Mouse (Mus musculus): ENCODE data around the gene Nuak2. TPM values are rescaled to one million over a fixed set of nuclear protein-coding genes. Genes with fewer than 3 reads are reported as not detected.

The Nuak2 gene
- polyA plus RNA-seq, 1 experiment from 2014 or later: 2.3 TPM

DNA sequence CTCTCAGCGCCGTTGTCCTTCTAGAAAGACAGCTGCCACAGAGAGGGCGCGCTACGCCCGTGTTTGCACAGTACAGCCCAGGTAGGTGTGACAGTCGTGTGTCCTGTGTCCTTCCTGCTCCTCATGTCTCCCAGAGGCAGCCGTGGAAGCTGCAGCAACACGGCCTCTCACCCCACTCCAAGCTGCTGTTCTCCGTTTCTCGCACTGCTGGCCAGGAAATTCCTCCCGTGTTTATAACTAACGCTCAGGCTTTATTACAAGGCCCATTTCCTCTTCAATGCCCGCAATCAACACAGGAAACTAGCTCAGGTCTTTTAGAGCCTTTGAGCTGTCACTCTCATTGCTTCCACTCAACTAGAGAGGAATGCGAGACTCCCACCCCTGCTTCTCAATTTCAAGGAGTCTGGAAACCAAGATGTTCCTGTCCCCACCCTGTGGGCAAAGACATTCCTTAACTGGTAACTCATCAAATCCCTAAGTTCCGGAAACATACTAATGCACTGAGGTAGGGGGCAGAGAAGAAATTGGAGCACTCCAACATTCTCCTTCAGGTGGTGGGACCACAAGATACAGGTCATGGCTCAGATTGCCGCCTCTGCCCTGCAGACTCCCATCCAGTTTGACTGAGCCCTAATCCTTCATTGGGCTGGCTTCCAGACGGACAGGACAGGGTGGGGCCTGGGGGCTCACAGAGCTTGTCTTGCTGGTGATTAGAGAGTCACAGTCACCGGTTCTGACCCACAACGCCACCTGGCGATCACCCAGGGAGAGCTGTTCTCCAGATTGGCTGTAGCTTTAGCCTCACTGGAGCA lies 23.4 kb upstream of the Nuak2 start:
- H3K4me3 ChIP-seq (ENCODE audit: low read length): no peak overlapping the region
- WGBS: 19% methylated on average over 21 of the region's 21 CpGs
- no peaks in the 10 kb centered on the region for H3K27me3 ChIP-seq (ENCODE audit: control insufficient read depth, insufficient read depth, low read length)
- no peaks in the 10 kb centered on the region for H3K36me3 ChIP-seq (ENCODE audit: control insufficient read depth, insufficient read depth, low read length)
- H3K9me3 ChIP-seq (ENCODE audit: control insufficient read depth, low read length): no peaks in the 10 kb centered on the region
- peak; percentile 45 for ATAC-seq (ENCODE audit: low FRiP score, low TSS enrichment)
- H3K27ac ChIP-seq (ENCODE audit: low read depth, low read length): peak overlapping the region; percentile 72
- peaks cover 26% of the 10 kb centered on the region for H3K4me1 ChIP-seq (ENCODE audit: control insufficient read depth, insufficient read depth, low read length)
- no peak overlapping the region for H3K4me2 ChIP-seq (replicated peaks; ENCODE audit: low read depth, low read length)
- H3K9ac ChIP-seq (ENCODE audit: low read depth, low read length): no peak overlapping the region

DNA sequence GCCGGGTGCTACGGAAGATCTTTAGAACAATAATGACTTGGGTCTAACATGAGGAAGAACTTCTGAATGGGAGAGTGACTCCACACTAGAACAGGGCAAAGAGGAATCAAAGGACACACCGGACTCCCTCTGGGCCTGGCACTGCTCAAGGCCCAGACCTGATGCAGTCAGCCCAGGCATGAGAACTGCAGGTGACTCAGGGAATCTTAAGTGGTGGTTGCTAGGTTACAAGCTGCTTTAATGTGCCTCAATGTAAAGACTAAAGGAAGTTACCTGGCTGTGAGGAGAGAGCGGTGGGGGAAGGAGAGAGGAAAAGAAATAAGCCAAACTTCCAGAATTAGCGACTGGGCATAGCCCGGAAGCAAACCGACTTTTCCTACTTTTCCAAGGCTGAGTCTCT lies 20.4 kb upstream of the Nuak2 start:
- no peaks in the 10 kb centered on the region for H3K36me3 ChIP-seq (ENCODE audit: control insufficient read depth, insufficient read depth, low read length)
- no peak overlapping the region for H3K27ac ChIP-seq (ENCODE audit: low read depth, low read length)
- peaks cover 18% of the 10 kb centered on the region for H3K27me3 ChIP-seq (ENCODE audit: control insufficient read depth, insufficient read depth, low read length)
- H3K9ac ChIP-seq (ENCODE audit: low read depth, low read length): no peak overlapping the region
- H3K4me2 ChIP-seq (replicated peaks; ENCODE audit: low read depth, low read length): no peak overlapping the region
- H3K4me1 ChIP-seq (ENCODE audit: control insufficient read depth, insufficient read depth, low read length): peaks cover 27% of the 10 kb centered on the region
- no peak for ATAC-seq (ENCODE audit: low FRiP score, low TSS enrichment)
- WGBS: 69% methylated on average over 7 of the region's 7 CpGs
- no peaks in the 10 kb centered on the region for H3K9me3 ChIP-seq (ENCODE audit: control insufficient read depth, low read length)
- H3K4me3 ChIP-seq (ENCODE audit: low read length): no peak overlapping the region

DNA sequence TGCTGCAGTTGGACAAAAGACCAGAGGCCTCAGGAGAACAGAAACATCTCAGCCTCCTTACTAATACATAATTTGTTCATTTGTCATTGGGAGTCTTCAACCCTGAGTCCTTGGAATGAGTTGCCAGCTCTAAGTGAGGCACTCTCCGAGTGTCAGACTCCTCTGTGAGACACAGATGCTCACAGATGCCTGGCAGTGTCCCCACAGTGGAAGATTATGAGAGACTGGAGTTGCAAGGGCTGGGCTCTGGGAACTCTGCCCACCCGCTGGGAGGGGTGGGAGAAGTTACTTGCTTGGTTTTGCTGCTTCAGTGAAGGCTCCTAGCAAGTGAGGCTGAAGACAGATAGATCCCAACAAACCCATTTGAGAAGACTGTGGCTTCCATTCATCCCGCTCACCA lies 19.9 kb upstream of the Nuak2 start:
- H3K27me3 ChIP-seq (ENCODE audit: control insufficient read depth, insufficient read depth, low read length): peaks cover 18% of the 10 kb centered on the region
- H3K9me3 ChIP-seq (ENCODE audit: control insufficient read depth, low read length): no peaks in the 10 kb centered on the region
- 84% methylated on average over 3 of the region's 3 CpGs for WGBS
- H3K4me3 ChIP-seq (ENCODE audit: low read length): no peak overlapping the region
- H3K36me3 ChIP-seq (ENCODE audit: control insufficient read depth, insufficient read depth, low read length): no peaks in the 10 kb centered on the region
- no peak overlapping the region for H3K27ac ChIP-seq (ENCODE audit: low read depth, low read length)
- no peak overlapping the region for H3K9ac ChIP-seq (ENCODE audit: low read depth, low read length)
- H3K4me2 ChIP-seq (replicated peaks; ENCODE audit: low read depth, low read length): no peak overlapping the region
- H3K4me1 ChIP-seq (ENCODE audit: control insufficient read depth, insufficient read depth, low read length): peaks cover 26% of the 10 kb centered on the region
- ATAC-seq (ENCODE audit: low FRiP score, low TSS enrichment): no peak

DNA sequence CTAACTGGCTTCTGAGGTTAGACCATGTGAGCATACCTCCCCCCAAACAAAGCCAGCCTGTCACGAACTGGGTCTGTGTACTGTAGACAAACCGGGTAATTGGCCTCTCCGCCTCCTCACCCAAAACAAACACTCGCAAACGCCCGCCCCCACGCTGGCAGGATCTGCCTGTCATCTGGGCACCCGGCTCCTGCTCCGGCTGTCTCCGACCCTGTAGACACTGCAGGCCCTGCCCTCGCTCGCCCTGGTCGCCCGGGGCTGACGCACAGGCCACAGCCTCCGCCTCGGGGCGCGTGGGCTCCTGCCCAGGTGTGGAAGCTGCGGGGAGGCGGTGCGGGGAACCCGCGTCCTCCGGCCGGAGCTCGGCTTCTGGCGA lies 17.5 kb upstream of the Nuak2 start, which contains the start of gene Klhdc8a:
Gene Klhdc8a, plus strand, starts transcription at position 202 of the 376 bp plus-strand sequence.
- peak; percentile 51 for ATAC-seq (ENCODE audit: low FRiP score, low TSS enrichment)
- peak within 1 kb of the TSS; percentile 99 for H3K4me2 ChIP-seq (replicated peaks; ENCODE audit: low read depth, low read length)
- peak within 1 kb of the TSS; percentile 58 for H3K4me3 ChIP-seq (ENCODE audit: low read length)
- H3K27ac ChIP-seq (ENCODE audit: low read depth, low read length): no peak within 1 kb of the TSS
- 1% methylated on average over 28 of the region's 28 CpGs for WGBS
- H3K4me1 ChIP-seq (ENCODE audit: control insufficient read depth, insufficient read depth, low read length): peaks cover 4% of the 10 kb centered on the region; the same call in 1 of the 2 replicates
- peak within 1 kb of the TSS; percentile 60 for H3K9ac ChIP-seq (ENCODE audit: low read depth, low read length)
- H3K9me3 ChIP-seq (ENCODE audit: control insufficient read depth, low read length): no peaks in the 10 kb centered on the region
- H3K36me3 ChIP-seq (ENCODE audit: control insufficient read depth, insufficient read depth, low read length): no peaks in the 10 kb centered on the region
- H3K27me3 ChIP-seq (ENCODE audit: control insufficient read depth, insufficient read depth, low read length): peaks cover 21% of the 10 kb centered on the region

DNA sequence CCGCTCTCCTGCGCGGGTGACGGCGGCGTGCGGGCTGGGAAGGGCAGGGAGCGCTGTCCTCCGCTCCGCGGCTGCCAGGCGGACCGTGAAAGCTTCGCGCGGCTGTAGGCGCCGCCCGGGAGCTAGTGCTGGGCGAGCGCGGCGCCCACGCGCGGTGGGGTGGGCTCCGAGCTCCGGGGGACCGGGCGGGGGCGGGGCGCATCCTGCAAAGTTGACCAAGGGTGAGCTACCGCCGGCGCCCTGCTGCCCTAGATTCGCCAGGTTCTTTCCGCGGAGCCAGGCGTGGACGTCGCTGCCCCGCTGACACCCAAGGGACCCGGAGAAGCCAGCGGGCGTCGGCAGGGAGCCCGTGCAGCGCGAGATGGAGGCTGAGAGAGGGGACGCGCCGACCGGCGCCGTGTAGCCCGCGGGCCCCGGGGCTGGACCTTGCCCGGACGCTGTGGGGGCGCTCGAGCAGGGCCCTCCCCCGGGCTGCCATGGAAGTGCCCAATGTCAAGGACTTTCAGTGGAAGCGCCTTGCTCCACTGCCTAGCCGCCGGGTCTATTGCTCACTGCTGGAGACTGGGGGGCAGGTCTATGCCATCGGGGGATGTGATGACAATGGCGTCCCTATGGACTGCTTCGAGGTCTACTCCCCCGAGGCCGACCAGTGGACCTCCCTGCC lies 17.0 kb upstream of the Nuak2 start:
- H3K4me1 ChIP-seq (ENCODE audit: control insufficient read depth, insufficient read depth, low read length): peaks cover 4% of the 10 kb centered on the region; the same call in 1 of the 2 replicates
- peak; percentile 65 for ATAC-seq (ENCODE audit: low FRiP score, low TSS enrichment)
- H3K9ac ChIP-seq (ENCODE audit: low read depth, low read length): peak overlapping the region; percentile 60
- no peaks in the 10 kb centered on the region for H3K36me3 ChIP-seq (ENCODE audit: control insufficient read depth, insufficient read depth, low read length)
- WGBS: 2% methylated on average over 61 of the region's 71 CpGs
- H3K9me3 ChIP-seq (ENCODE audit: control insufficient read depth, low read length): no peaks in the 10 kb centered on the region
- H3K27me3 ChIP-seq (ENCODE audit: control insufficient read depth, insufficient read depth, low read length): peaks cover 21% of the 10 kb centered on the region
- no peak overlapping the region for H3K27ac ChIP-seq (ENCODE audit: low read depth, low read length)
- H3K4me2 ChIP-seq (replicated peaks; ENCODE audit: low read depth, low read length): peak overlapping the region; percentile 99
- peak overlapping the region; percentile 58 for H3K4me3 ChIP-seq (ENCODE audit: low read length)

DNA sequence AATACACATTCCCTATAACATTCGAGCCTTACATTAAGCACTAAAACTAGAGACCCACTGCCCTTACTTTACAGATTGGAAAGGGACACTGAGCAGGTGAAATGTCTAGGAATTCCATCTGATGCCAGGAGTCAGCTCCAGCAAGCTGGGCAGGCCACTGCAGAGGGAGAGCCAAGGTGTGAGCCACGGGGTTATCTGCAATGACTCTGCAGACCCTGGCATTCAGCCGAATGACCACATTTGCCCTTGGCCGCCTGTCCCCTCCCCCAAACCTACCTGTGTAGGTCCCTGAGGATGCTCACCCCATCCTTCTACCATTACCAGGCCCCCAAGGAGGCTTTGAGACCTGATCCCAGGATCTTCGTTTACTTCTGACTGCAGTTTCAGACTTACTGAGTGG lies 16.2 kb upstream of the Nuak2 start:
- Histone ChIP-seq H3K4me2 (replicated peaks; ENCODE audit: low read depth, low read length) (no peak overlapping the region), H3K27me3 (ENCODE audit: control insufficient read depth, insufficient read depth, low read length) (peaks cover 21% of the 10 kb centered on the region), H3K9me3 (ENCODE audit: control insufficient read depth, low read length) (no peaks in the 10 kb centered on the region)

DNA sequence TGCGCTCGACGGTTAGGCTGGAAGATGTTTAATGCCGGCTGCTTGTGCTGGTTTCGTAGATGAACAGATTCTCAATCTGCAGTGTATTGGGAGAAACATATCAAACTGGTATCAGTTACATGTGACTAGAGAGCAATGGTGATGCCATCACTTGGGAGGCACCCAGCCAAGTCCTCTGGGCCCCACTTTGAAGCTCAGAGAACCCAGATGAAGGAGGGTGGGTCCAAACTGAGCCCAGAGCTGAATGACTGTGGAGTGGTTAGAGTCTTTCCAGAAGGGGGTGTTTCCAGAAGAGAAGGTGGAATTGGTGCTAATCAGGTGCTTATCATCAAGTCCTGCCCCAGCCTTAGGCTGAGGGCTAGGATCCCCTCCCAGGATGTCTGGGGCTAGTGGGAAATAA lies 14.7 kb upstream of the Nuak2 start:
- peaks cover 4% of the 10 kb centered on the region; the same call in 1 of the 2 replicates for H3K4me1 ChIP-seq (ENCODE audit: control insufficient read depth, insufficient read depth, low read length)
- ATAC-seq (ENCODE audit: low FRiP score, low TSS enrichment): no peak
- no peak overlapping the region for H3K9ac ChIP-seq (ENCODE audit: low read depth, low read length)
- H3K27me3 ChIP-seq (ENCODE audit: control insufficient read depth, insufficient read depth, low read length): peaks cover 21% of the 10 kb centered on the region
- no peak overlapping the region for H3K4me3 ChIP-seq (ENCODE audit: low read length)
- H3K36me3 ChIP-seq (ENCODE audit: control insufficient read depth, insufficient read depth, low read length): no peaks in the 10 kb centered on the region
- no peak overlapping the region for H3K4me2 ChIP-seq (replicated peaks; ENCODE audit: low read depth, low read length)
- no peak overlapping the region for H3K27ac ChIP-seq (ENCODE audit: low read depth, low read length)
- no peaks in the 10 kb centered on the region for H3K9me3 ChIP-seq (ENCODE audit: control insufficient read depth, low read length)
- 85% methylated on average over 5 of the region's 5 CpGs for WGBS

More for the DNA sequence above, 16.2 kb upstream of the Nuak2 start:
- H3K9ac ChIP-seq (ENCODE audit: low read depth, low read length): no peak overlapping the region
- 71% methylated on average over 5 of the region's 5 CpGs for WGBS
- H3K27ac ChIP-seq (ENCODE audit: low read depth, low read length): no peak overlapping the region
- no peaks in the 10 kb centered on the region for H3K36me3 ChIP-seq (ENCODE audit: control insufficient read depth, insufficient read depth, low read length)
- no peak overlapping the region for H3K4me3 ChIP-seq (ENCODE audit: low read length)
- H3K4me1 ChIP-seq (ENCODE audit: control insufficient read depth, insufficient read depth, low read length): peaks cover 4% of the 10 kb centered on the region; the same call in 1 of the 2 replicates
- ATAC-seq (ENCODE audit: low FRiP score, low TSS enrichment): no peak

DNA sequence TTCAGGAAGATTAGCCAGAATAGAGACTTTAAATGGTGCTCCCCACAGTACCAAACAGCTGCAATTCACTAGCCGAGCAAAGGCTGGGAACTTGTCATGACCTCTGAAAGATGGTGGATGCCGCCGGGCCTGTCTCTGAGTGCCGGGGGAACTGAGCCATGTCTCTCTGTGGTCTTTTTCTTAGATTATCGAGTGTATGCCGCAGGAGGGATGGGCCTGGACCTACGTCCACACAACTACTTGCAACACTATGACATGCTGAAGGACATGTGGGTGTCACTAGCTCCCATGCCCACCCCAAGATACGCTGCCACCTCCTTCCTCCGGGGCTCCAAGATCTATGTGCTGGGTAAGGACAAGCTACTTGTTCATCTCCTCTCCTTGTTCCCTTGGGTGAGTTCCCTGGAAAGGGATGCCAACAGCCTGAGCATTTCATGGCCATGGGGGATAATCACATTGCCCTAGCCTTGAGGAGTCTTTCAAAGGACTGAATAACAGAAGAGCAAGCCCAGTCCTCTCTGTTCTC lies 13.5 kb upstream of the Nuak2 start:
- H3K4me2 ChIP-seq (replicated peaks; ENCODE audit: low read depth, low read length): no peak overlapping the region
- no peak overlapping the region for H3K4me3 ChIP-seq (ENCODE audit: low read length)
- no peak overlapping the region for H3K27ac ChIP-seq (ENCODE audit: low read depth, low read length)
- H3K9me3 ChIP-seq (ENCODE audit: control insufficient read depth, low read length): no peaks in the 10 kb centered on the region
- no peak for ATAC-seq (ENCODE audit: low FRiP score, low TSS enrichment)
- 82% methylated on average over 9 of the region's 9 CpGs for WGBS
- peaks cover 21% of the 10 kb centered on the region for H3K27me3 ChIP-seq (ENCODE audit: control insufficient read depth, insufficient read depth, low read length)
- no peaks in the 10 kb centered on the region for H3K36me3 ChIP-seq (ENCODE audit: control insufficient read depth, insufficient read depth, low read length)
- peaks cover 4% of the 10 kb centered on the region; the same call in 1 of the 2 replicates for H3K4me1 ChIP-seq (ENCODE audit: control insufficient read depth, insufficient read depth, low read length)
- H3K9ac ChIP-seq (ENCODE audit: low read depth, low read length): no peak overlapping the region

Data from kidney, embryonic 14.5 days (tissue).